Mouse (Mus musculus) left cerebral cortex, postnatal 10 days (tissue): ENCODE data around the gene Hpcal1. TPM values are rescaled to one million over a fixed set of nuclear protein-coding genes. Genes with fewer than 3 reads are reported as not detected.

Experiments
- total RNA-seq, 2 experiments: library from RNA; stranded (reverse); gene quantifications; 2 replicates each; pipeline ENCODE4 v1.2.3; 2021

Gene Hpcal1
- total RNA-seq, 2 experiments from 2014 or later, result 54.8 to 66.9 TPM

Other genes starting within 250 kb of the Hpcal1 start
- 10 to 100 TPM; 82.2 to 85.0 TPM for gene Odc1, start 146.1 kb upstream of the Hpcal1 start, total RNA-seq